Mouse (Mus musculus) lung, adult 2 months (tissue): ENCODE measurements around the gene Cenpf. TPM values are rescaled to one million over a fixed set of nuclear protein-coding genes. Genes with fewer than 3 reads are reported as not detected.
A peak's percentile ranks its signal among the peaks of the same experiment; 100 is the strongest.

Experiments
- DNase-seq: peaks from one replicate; pipeline ENCODE4 v3.0.0; 2022
- H3K4me1 ChIP-seq: fragments of 200-500 bp; 2 replicates; pipeline ENCODE4 v1.6.1; 2011; ENCODE audit warnings: low read length; ENCODE audit not compliant: control insufficient read depth, insufficient read depth
- H3K4me3 ChIP-seq: fragments of 200-500 bp; replicated peaks from 2 replicates; pipeline ENCODE3; 2011; ENCODE audit warnings: low read depth, mild to moderate bottlenecking, control low read depth, low read length; ENCODE audit errors: extremely low read depth
- CTCF ChIP-seq: fragments of 200-500 bp; IDR thresholded peaks from 2 replicates; pipeline ENCODE4 v1.5.1; 2011; ENCODE audit warnings: mild to moderate bottlenecking, low read length, control low read depth; ENCODE audit not compliant: insufficient read depth
- POLR2A ChIP-seq: fragments of 200-500 bp; IDR thresholded peaks from 2 replicates; pipeline ENCODE4 v1.6.1; 2011; ENCODE audit warnings: low read depth, mild to moderate bottlenecking, control low read depth, low read length, borderline replicate concordance; ENCODE audit errors: extremely low read depth
- whole genome bisulfite sequencing: fragments of 180-500 bp; shearing (Covaris S2); methylation state at CpG from one replicate; pipeline ENCODE4 v1.1.7; 2018; 5-methylcytosine and 5-hydroxymethylcytosine counted together
- polyA plus RNA-seq: library from polyadenylated mRNA; depleted of rRNA; stranded (reverse); fragments of >200 nt; gene quantifications from 2 replicates; pipeline ENCODE4 v1.2.3, GENCODE M21; 2012

Cenpf gene
- polyA plus RNA-seq, 1 experiment, result 0.86 TPM

DNA sequence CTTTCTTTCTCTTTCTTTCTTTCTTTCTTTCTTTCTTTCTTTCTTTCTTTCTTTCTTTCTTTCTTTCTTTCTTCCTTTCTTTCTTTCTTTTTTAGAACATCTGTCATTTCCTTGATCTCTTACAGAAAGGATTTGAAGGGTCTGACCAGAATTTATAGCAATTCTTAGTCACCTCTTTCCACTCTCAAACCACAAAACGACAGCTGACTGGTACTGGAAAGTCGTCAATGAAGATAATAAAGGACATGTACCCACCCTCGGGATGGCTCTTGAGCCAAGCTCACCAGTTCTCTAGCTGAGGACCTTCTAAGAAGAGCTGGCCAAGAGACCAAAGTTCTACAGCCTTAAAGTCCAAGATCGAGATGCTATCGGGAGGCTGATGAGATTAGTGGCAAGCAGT lies 30.7 kb upstream of the Cenpf start:
- WGBS, result 80% methylated on average over 5 of the region's 5 CpGs
- DNase-seq, result no peak
- TF ChIP-seq CTCF (no peak), POLR2A (no peak)
- no peak overlapping the region for H3K4me3 ChIP-seq
- H3K4me1 ChIP-seq, result no peaks in the 10 kb centered on the region

DNA sequence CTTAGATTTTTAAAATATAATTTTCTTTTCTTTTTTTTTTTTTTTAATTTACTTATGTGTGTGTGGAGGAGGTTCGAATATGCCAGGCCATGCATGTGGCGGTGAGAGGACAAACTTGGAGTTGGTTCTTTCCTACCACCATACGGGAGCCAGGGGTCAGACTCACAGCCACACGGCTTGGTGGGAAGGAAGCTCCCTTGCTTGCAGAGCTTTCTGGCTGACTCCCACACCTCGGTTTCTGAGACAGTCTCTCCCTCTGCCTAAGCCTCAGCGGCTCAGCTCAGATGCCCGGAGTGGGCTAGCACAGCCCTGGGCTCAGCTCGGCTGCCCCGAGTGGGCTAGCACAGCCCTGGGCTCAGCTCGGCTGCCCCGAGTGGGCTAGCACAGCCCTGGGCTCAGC lies 29.7 kb upstream of the Cenpf start:
- no peaks in the 10 kb centered on the region for H3K4me1 ChIP-seq
- TF ChIP-seq POLR2A (no peak), CTCF (no peak)
- WGBS, result 87% methylated on average over 11 of the region's 11 CpGs
- DNase-seq, result no peak
- no peak overlapping the region for H3K4me3 ChIP-seq

DNA sequence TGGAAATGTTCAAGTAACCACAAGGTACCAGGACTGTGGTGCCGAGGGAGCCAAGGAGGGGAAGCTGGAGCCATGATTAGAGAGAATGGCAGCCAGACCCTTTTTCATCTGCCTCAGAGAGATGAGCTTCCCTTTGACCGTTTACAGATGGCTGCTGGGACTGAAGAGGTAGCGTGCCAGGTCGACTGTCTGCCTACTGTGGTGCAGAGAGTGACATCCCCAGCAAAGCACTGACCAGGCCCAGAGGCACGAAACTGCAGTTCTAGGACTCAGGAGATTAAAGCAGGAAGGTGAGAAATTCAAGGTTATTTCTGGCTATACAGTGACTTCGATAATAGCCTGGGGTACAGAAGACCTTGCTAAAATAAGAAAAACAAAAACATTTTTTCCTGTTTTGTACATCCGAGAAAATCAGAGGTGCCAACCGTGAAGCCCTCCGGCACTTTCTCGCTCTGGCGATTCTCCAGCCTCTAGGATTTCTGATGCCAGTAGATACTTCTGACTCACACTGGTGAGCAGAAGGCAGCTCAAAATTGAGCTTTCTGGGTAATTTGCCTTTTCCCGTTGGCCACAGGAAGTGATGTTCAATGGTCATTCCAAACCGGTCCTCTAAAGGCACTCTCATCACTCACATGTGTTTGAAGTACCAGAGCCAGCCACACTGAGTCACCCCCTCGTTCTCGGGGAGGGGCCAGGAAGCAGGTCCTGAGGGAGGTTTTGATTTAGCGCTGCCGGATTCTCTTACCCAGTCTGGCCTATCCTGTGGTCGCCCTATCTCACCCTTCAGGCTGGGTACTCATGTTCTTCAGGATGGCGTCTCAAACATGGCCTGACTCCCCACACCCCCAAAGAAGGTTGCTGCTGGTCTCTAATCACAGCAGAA lies 28.3 kb upstream of the Cenpf start:
- Histone ChIP-seq H3K4me1 (no peaks in the 10 kb centered on the region), H3K4me3 (no peak overlapping the region)
- no peak for DNase-seq
- TF ChIP-seq POLR2A (no peak), CTCF (no peak)
- WGBS, result 35% methylated on average over 19 of the region's 19 CpGs

DNA sequence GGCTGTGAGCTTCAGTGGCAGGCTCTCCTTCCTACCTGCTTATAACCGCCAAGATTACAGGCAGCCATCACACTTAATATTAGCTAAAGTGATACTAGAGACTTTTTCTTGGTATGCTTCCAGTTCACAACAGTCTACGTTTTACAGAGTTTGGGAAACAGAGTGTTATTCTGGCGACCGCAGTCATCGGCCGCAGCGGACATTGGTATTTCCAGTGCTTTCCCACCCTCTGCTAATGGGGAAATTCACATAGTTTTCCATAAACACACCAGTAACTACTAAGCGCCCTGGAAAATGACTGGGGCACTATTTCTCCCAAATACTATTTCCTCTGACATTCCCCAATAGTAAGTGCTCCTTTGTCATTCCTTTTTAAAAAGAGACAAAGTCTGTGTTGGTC lies 21.1 kb upstream of the Cenpf start:
- TF ChIP-seq POLR2A (no peak), CTCF (no peak)
- Histone ChIP-seq H3K4me1 (no peaks in the 10 kb centered on the region), H3K4me3 (no peak overlapping the region)
- no peak for DNase-seq
- WGBS, result 67% methylated on average over 8 of the region's 8 CpGs

DNA sequence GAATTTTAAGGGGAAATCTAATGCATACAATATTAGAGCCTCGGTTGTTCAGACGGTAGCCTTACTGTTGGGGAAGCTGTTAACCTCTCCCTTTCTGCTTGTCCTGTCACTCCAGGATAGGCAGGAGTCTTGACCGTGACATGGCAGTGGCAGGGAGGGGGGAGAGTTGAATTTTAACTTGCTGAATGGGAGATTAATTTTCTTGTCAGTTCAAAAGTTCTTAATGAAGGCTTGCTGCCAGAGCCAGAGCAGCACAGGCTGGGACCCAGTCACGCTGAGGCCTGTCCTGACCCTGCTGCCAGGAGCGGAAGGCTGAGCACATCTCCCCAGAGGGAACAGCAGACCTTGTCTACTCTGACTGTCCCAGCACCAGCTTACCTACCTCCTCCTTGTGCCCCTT lies 19.5 kb upstream of the Cenpf start:
- WGBS, result 46% methylated on average over 5 of the region's 5 CpGs
- no peaks in the 10 kb centered on the region for H3K4me1 ChIP-seq
- TF ChIP-seq POLR2A (no peak), CTCF (no peak)
- no peak for DNase-seq
- no peak overlapping the region for H3K4me3 ChIP-seq

DNA sequence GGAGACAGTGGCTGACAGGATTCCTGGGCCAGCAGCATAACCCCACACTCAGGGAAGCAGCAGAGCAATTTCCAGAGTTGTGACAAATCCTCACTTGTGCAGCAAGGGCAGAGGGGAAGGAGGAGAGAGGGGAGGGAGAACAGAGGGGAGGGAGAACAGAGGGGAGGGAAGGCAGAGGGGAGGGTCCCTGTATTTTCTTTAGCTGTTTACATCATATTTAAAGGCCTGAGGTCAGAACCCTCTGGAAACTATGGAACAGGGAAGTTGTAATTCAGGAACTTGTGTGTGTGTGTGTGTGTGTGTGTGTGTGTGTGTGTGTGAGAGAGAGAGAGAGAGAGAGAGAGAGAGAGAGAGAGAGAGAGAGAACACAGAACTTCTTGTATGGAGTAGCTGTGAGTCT lies 19.1 kb upstream of the Cenpf start:
- no peak overlapping the region for H3K4me3 ChIP-seq
- H3K4me1 ChIP-seq, result no peaks in the 10 kb centered on the region
- no peak for TF ChIP-seq POLR2A
- no peak for TF ChIP-seq CTCF
- no peak for DNase-seq

DNA sequence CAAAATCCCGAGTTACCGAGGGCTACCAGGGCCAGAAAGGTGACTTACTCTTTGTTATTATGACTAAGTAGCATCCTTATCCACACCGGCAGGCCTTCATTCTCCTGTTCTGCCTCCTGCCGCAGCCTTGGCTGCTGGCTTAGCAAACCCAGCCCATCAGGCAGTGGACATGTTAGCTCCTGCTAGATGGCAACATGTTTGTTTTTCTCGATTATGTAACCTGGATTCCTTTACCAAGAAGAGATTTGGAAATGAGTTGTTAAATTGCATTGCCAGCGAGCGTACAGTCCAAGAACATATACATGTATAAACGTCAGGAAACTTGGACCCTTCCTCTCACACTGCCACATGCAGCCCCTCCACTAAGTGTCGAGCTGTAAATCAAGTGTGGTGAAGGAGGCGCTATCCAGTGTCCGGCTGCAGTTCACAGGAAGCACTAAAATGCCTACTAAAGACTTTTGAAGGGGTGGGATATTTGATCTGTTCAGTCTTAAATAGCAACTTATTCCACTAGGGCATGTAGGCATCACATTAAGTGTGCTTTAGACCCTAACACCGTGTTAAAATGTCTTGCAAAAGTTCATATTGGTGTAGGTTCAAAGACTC lies 18.3 kb upstream of the Cenpf start:
- DNase-seq, result no peak
- TF ChIP-seq POLR2A (no peak), CTCF (no peak)
- 58% methylated on average over 12 of the region's 12 CpGs for WGBS
- H3K4me3 ChIP-seq, result no peak overlapping the region
- no peaks in the 10 kb centered on the region for H3K4me1 ChIP-seq

DNA sequence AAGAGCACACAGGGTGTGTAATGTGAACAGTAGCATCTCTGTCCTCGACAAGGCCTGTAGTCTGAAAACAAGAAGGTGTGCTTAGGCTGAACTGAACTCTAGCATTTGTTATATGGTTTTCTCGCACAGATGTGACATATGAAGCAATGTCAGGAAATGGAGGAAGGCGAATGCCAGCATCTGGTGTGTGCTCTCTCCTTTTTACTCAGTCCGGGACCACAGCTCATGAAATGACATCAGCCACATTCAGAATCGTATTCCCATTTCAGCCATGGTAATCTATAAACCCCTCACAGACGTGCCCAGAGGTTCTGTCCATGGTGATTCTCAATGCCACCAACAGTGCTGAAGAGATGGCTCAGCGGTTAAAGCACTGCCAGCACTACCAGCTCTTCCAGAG lies 15.7 kb upstream of the Cenpf start:
- Histone ChIP-seq H3K4me3 (no peak overlapping the region), H3K4me1 (no peaks in the 10 kb centered on the region)
- no peak for TF ChIP-seq CTCF
- no peak for TF ChIP-seq POLR2A
- no peak for DNase-seq
- WGBS, result 70% methylated on average over 7 of the region's 7 CpGs

DNA sequence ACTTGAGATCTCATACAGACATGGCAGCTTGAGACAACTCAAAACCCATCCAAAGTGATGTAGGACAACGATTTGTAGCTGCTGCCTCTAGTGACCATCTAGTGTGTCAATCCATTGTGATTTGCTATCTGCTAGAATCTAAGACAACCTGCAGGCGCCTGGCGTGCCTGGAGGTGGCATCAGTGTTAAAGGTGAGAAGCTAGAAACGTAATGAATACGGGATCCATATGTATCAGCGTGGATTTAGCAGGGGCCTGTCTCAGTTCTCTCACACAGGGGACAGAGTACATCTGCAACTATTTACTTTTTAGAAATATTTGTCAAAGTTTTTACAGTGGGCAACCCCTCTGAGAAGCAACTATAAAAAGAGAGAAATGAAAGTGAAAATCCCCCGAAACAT lies 15.3 kb upstream of the Cenpf start:
- 49% methylated on average over 7 of the region's 7 CpGs for WGBS
- no peaks in the 10 kb centered on the region for H3K4me1 ChIP-seq
- TF ChIP-seq POLR2A (no peak), CTCF (peak; percentile 50)
- H3K4me3 ChIP-seq, result no peak overlapping the region
- no peak for DNase-seq

DNA sequence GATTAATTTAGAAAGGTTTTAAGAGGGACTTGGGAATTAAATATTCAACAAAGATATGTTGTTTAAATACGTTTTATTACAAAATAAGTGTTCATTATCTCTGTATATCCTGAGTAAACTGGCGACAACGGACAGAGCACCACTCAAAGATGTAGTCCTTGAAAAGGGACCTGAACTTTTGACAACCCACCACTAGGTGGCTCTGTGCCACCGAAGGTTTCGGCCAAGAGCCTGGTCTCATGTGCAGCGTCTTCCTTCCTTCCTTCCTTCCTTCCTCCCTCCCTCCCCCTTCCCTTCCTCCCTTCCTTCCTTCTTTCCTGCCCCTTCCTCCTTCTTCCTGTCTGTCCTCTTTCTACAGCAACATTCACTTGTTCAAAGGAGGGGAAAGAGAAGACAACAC lies 13.1 kb upstream of the Cenpf start:
- peak; percentile 51 for DNase-seq
- under 1% methylated on average over 6 of the region's 6 CpGs for WGBS
- TF ChIP-seq POLR2A (no peak), CTCF (peak; percentile 94)
- Histone ChIP-seq H3K4me1 (no peaks in the 10 kb centered on the region), H3K4me3 (no peak overlapping the region)

DNA sequence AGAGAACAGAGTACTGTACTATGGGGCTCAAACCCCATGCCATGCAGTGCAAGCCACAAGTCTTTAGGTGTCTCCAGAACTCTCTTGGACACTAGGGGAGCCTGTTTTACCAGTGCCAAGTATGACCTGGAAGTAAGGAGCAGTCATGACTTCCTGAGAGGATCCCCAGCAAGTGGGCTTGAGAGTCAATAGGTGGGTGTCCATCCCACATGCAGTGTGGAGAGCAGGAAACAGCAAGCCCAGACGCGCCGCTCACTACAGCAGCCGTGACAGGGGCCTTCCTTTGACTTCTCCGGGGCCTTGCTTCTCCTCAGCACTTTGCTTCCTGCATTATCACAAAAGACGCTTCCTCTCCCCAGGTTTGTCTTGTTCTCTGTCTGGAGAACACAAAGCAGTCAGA lies 12.3 kb upstream of the Cenpf start:
- Histone ChIP-seq H3K4me3 (no peak overlapping the region), H3K4me1 (no peaks in the 10 kb centered on the region)
- TF ChIP-seq CTCF, result no peak
- no peak for TF ChIP-seq POLR2A
- no peak for DNase-seq
- WGBS, result 54% methylated on average over 6 of the region's 6 CpGs
